ENCODE assay signal across 8 mouse cellular contexts in genomic region chr13:119690876-119691620, GRCm38 (mm10). TPM values are rescaled to one million over a fixed set of nuclear protein-coding genes. Genes with fewer than 3 reads are reported as not detected.
DNase-seq lines count a peak whose midpoint lies in the region; ATAC-seq and TF ChIP-seq lines count a peak whose summit lies in the region.

No protein-coding gene starts in this region.

- H3K27me3 ChIP-seq in spleen, adult 2 months (ENCODE audit: control insufficient read depth, insufficient read depth, low read length), result no peaks in the 10 kb centered on the region
- H3K27me3 ChIP-seq in hindbrain, embryonic 13.5 days, result no peaks in the 10 kb centered on the region
- no peaks in the 10 kb centered on the region for H3K27me3 ChIP-seq in liver, embryonic 11.5 days (replicated peaks; ENCODE audit: control insufficient read depth, insufficient read depth, low read length)
- no peaks in the 10 kb centered on the region for H3K27me3 ChIP-seq in small intestine, adult 2 months (ENCODE audit: control insufficient read depth, insufficient read depth, low read length)

- peak overlapping the region; percentile 98 for H3K9ac ChIP-seq in hindbrain, embryonic 13.5 days
- peak overlapping the region; percentile 70 for H3K9ac ChIP-seq in liver, embryonic 11.5 days (ENCODE audit: low read depth, low read length)

- H3K9me3 ChIP-seq in hindbrain, embryonic 13.5 days, result no peaks in the 10 kb centered on the region
- H3K9me3 ChIP-seq in liver, embryonic 11.5 days (ENCODE audit: control insufficient read depth, low read length), result no peaks in the 10 kb centered on the region

- peak overlapping the region; percentile 86 for H3K4me2 ChIP-seq in hindbrain, embryonic 13.5 days
- H3K4me2 ChIP-seq in liver, embryonic 11.5 days, result peak overlapping the region; percentile 66

- H3K27ac ChIP-seq in spleen, adult 2 months (ENCODE audit: insufficient read depth, low read length), result peak overlapping the region; percentile 83
- peak overlapping the region; percentile 100 for H3K27ac ChIP-seq in hindbrain, embryonic 13.5 days
- peak overlapping the region; percentile 73 for H3K27ac ChIP-seq in liver, embryonic 11.5 days (ENCODE audit: low read depth, low read length)
- peak overlapping the region; percentile 87 for H3K27ac ChIP-seq in small intestine, adult 2 months (ENCODE audit: insufficient read depth, low read depth, low read length)

- no peaks in the 10 kb centered on the region for H3K36me3 ChIP-seq in spleen, adult 2 months (ENCODE audit: control insufficient read depth, insufficient read depth, low read length)
- H3K36me3 ChIP-seq in hindbrain, embryonic 13.5 days, result peaks cover 2% of the 10 kb centered on the region; the same call in 1 of the 2 replicates
- H3K36me3 ChIP-seq in liver, embryonic 11.5 days (ENCODE audit: control insufficient read depth, insufficient read depth, low read length), result no peaks in the 10 kb centered on the region
- peaks cover 9% of the 10 kb centered on the region for H3K36me3 ChIP-seq in small intestine, adult 2 months (ENCODE audit: control insufficient read depth, insufficient read depth, low read length)

- TF ChIP-seq POLR2A in spleen, adult 2 months (IDR thresholded peaks at IDR 0.05; ENCODE audit: low read depth, low read length), result no peak
- no peak for TF ChIP-seq POLR2A in small intestine, adult 2 months (IDR thresholded peaks at IDR 0.05; ENCODE audit: low read depth, low read length)

- whole genome bisulfite sequencing in spleen, adult 2 months, result 9% methylated on average over 7 of the region's 7 CpGs
- WGBS in hindbrain, embryonic 13.5 days, result 5% methylated on average over 7 of the region's 7 CpGs
- 7% methylated on average over 7 of the region's 7 CpGs for WGBS in liver, embryonic 11.5 days
- WGBS in small intestine, adult 2 months, result 1% methylated on average over 7 of the region's 7 CpGs

- peak; percentile 24; the same call in 1 of the 2 replicates for ATAC-seq in hindbrain, embryonic 13.5 days (ENCODE audit: low FRiP score)
- no peak for ATAC-seq in liver, embryonic 11.5 days (replicated peaks; ENCODE audit: low FRiP score)

- H3K4me3 ChIP-seq in spleen, adult 2 months (ENCODE audit: extremely low read depth, insufficient read depth, insufficient read length), result peak overlapping the region; percentile 84
- peak overlapping the region; percentile 96 for H3K4me3 ChIP-seq in hindbrain, embryonic 13.5 days
- peak overlapping the region; percentile 66 for H3K4me3 ChIP-seq in liver, embryonic 11.5 days (ENCODE audit: low read depth, low read length)
- H3K4me3 ChIP-seq in small intestine, adult 2 months (ENCODE audit: low read depth, low read length), result peak overlapping the region; percentile 93

- DNase-seq in spleen, adult 2 months (ENCODE audit: low read depth in 1 of 2, low spot score in 2 of 2), result no peak
- DNase-seq in spleen, postnatal 36 days (ENCODE audit: low spot score in 2 of 2), result no peak
- peak; percentile 49 for DNase-seq in cerebellum, adult 9-10 months
- DNase-seq in liver, embryonic 11.5 days (ENCODE audit: low spot score), result peak; percentile 41
- no peak for DNase-seq in layer of hippocampus, postnatal 14 days (ENCODE audit: low spot score in 2 of 2)
- no peak for DNase-seq in thymus, postnatal 10 days (ENCODE audit: low spot score in 2 of 2)

- no peak for TF ChIP-seq CTCF in spleen, adult 2 months (IDR thresholded peaks at IDR 0.05; ENCODE audit: extremely low read depth, insufficient read depth, insufficient read length, insufficient replicate concordance)
- no peak for TF ChIP-seq CTCF in small intestine, adult 2 months (IDR thresholded peaks at IDR 0.05; ENCODE audit: extremely low read depth, insufficient read length, insufficient replicate concordance, low read depth, low read length)

- H3K4me1 ChIP-seq in spleen, adult 2 months (ENCODE audit: control insufficient read depth, insufficient read depth, insufficient read length), result peaks cover 8% of the 10 kb centered on the region
- H3K4me1 ChIP-seq in hindbrain, embryonic 13.5 days (replicated peaks), result peaks cover 54% of the 10 kb centered on the region
- peaks cover 9% of the 10 kb centered on the region for H3K4me1 ChIP-seq in liver, embryonic 11.5 days (replicated peaks; ENCODE audit: control insufficient read depth, insufficient read depth, low read length)
- H3K4me1 ChIP-seq in small intestine, adult 2 months (ENCODE audit: control insufficient read depth, insufficient read depth, insufficient read length, low read length), result peaks cover 5% of the 10 kb centered on the region

RNA-seq across cellular contexts. Expression of gene Hmgcs1, which starts 0.9 kb away (rescaled TPM):
- polyA plus RNA-seq in spleen, adult 2 months (2012; rRNA removed), result 7.1 and 7.9 TPM in 2 replicates
- polyA plus RNA-seq in hindbrain, embryonic 13.5 days (2015; fragmentation: Nextera tagmentation; extraction: Ambion mirVana), result 423 and 434 TPM in 2 replicates
- 119 and 136 TPM in 2 replicates for polyA plus RNA-seq in liver, embryonic 11.5 days (2014; fragmentation: Nextera tagmentation; extraction: Ambion mirVana)
- 7.8 and 14.3 TPM in 2 replicates for polyA plus RNA-seq in small intestine, adult 2 months (2012; rRNA removed)
- total RNA-seq in layer of hippocampus, postnatal 14 days (2021), result 100 to 1,000 TPM; 424 to 503 TPM

Comparison
In these comparisons a context has a peak if more than half of its experiments do, and no peak if none do; other contexts are left out.
1. DNase-seq: peak in cerebellum, adult 9-10 months (single experiment) and liver, embryonic 11.5 days (single experiment); none in spleen, adult 2 months (0 of 2), spleen, postnatal 36 days (0 of 2), layer of hippocampus, postnatal 14 days (0 of 2) and thymus, postnatal 10 days (0 of 2).
2. Peak in every context shown above with its lines, with median percentiles within 50 percentile points of each other: H3K27ac ChIP-seq and H3K4me3 ChIP-seq.